Mouse (Mus musculus): ENCODE measurements around the gene Usp32. TPM values are rescaled to one million over a fixed set of nuclear protein-coding genes. Genes with fewer than 3 reads are reported as not detected.

The Usp32 gene
- polyA plus RNA-seq, 1 experiment: 5.4 TPM

DNA sequence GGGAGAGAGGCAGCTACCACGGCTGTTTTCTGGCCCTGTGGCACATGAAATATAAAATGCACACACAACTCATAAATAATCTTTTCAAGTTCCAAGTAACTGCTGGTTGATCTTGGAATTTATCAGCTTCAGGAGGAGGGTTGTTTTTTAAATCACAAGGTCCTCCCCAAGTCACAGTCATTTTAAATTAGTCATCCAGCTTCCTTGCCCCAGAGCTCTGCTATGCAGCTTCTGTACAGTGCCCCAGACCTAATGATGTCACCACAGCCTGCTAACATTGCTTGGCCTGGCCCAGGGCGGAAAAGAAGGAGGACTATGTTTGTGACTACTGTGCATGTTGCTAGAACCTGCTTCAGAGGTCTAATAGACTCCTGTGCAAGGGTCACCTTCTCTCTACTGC is 17.3 kb upstream of the Usp32 start:
- no peak for DNase-seq (ENCODE audit: low read depth in 1 of 2, low spot score in 2 of 2)
- TF ChIP-seq CTCF (IDR thresholded peaks at IDR 0.05; ENCODE audit: extremely low read depth, insufficient read depth, insufficient read length, insufficient replicate concordance) (no peak), POLR2A (IDR thresholded peaks at IDR 0.05; ENCODE audit: low read depth, low read length) (no peak)
- no peaks in the 10 kb centered on the region for H3K27me3 ChIP-seq (ENCODE audit: control insufficient read depth, insufficient read depth, low read length)
- no peaks in the 10 kb centered on the region for H3K4me1 ChIP-seq (ENCODE audit: control insufficient read depth, insufficient read depth, insufficient read length)
- H3K36me3 ChIP-seq (ENCODE audit: control insufficient read depth, insufficient read depth, low read length): no peaks in the 10 kb centered on the region
- H3K27ac ChIP-seq (ENCODE audit: insufficient read depth, low read length): no peak overlapping the region
- 63% methylated on average over 2 of the region's 2 CpGs for WGBS
- H3K4me3 ChIP-seq (ENCODE audit: extremely low read depth, insufficient read depth, insufficient read length): no peak overlapping the region

DNA sequence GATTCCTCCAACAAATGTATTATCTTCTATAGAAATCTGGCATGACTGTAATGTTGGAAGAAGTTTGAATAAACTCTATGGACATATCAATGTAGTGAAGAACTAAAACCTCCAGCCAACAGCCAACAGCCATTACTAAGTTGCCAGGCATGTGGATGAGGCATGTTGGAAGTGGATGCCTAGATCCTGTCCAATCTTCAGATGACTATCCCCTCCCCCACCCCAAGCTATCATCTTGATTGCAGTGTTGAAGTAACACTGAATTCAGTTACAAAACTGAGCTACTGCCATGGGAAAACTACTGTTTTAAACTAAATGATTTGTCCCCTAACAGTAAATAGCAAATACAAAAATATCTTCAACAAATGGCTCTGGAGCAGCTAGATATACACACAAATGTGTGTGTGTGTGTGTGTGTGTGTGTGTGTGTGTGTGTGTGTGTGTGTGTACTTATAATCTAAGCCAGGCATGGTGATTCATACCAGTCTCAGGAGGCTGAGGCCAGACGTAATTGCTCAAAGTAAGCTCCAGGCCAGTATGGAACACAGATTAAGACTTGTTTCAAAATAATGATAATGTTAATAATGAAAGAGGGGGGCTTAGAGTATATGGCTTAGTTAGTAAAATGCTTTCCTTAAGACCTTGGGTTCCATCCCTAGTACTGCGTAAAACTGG is 12.4 kb upstream of the Usp32 start:
- DNase-seq (ENCODE audit: low read depth in 1 of 2, low spot score in 2 of 2): no peak
- Histone ChIP-seq H3K4me1 (ENCODE audit: control insufficient read depth, insufficient read depth, insufficient read length) (no peaks in the 10 kb centered on the region), H3K27me3 (ENCODE audit: control insufficient read depth, insufficient read depth, low read length) (no peaks in the 10 kb centered on the region), H3K27ac (ENCODE audit: insufficient read depth, low read length) (no peak overlapping the region), H3K4me3 (ENCODE audit: extremely low read depth, insufficient read depth, insufficient read length) (no peak overlapping the region), H3K36me3 (ENCODE audit: control insufficient read depth, insufficient read depth, low read length) (no peaks in the 10 kb centered on the region)
- 91% methylated on average over 2 of the region's 2 CpGs for WGBS
- TF ChIP-seq POLR2A (IDR thresholded peaks at IDR 0.05; ENCODE audit: low read depth, low read length) (no peak), CTCF (IDR thresholded peaks at IDR 0.05; ENCODE audit: extremely low read depth, insufficient read depth, insufficient read length, insufficient replicate concordance) (no peak)

- Histone ChIP-seq H3K27ac (ENCODE audit: insufficient read depth, low read length) (peak overlapping the region; percentile 61; the same call in 1 of the 2 replicates), H3K4me3 (ENCODE audit: extremely low read depth, insufficient read depth, insufficient read length) (peak overlapping the region; percentile 94), H3K27me3 (ENCODE audit: control insufficient read depth, insufficient read depth, low read length) (no peaks in the 10 kb centered on the region), H3K36me3 (ENCODE audit: control insufficient read depth, insufficient read depth, low read length) (no peaks in the 10 kb centered on the region), H3K4me1 (ENCODE audit: control insufficient read depth, insufficient read depth, insufficient read length) (peaks cover 5% of the 10 kb centered on the region; the same call in 1 of the 2 replicates)
- TF ChIP-seq CTCF (IDR thresholded peaks at IDR 0.05; ENCODE audit: extremely low read depth, insufficient read depth, insufficient read length, insufficient replicate concordance) (no peak), POLR2A (IDR thresholded peaks at IDR 0.05; ENCODE audit: low read depth, low read length) (no peak)
- 13% methylated on average over 17 of the region's 17 CpGs for WGBS
- no peak for DNase-seq (ENCODE audit: low read depth in 1 of 2, low spot score in 2 of 2)
Measured at GRCm38 (mm10) chr11:85138776-85139474, 1.0 kb downstream of the Usp32 start.

DNA sequence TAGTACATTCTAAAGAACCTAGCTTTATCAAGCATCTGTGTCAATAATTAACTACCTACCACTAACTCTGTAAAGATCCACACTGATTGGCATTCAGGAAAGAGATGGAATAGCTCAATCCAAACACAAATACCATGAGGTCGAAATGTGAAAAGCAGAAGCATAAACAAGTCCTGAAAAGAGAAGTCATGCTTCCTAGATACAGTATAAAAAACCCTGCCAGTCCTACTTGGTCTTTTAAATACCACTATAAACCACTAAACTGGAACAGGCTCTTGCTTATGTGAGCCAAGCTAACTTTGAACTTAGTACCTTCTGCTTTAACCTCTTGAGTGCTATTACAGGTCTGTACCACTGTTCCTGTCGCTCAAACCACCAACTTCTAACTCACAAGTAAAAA is 8.4 kb downstream of the Usp32 start:
- no peak for TF ChIP-seq POLR2A (IDR thresholded peaks at IDR 0.05; ENCODE audit: low read depth, low read length)
- no peak for TF ChIP-seq CTCF (IDR thresholded peaks at IDR 0.05; ENCODE audit: extremely low read depth, insufficient read depth, insufficient read length, insufficient replicate concordance)
- Histone ChIP-seq H3K27me3 (ENCODE audit: control insufficient read depth, insufficient read depth, low read length) (no peaks in the 10 kb centered on the region), H3K36me3 (ENCODE audit: control insufficient read depth, insufficient read depth, low read length) (no peaks in the 10 kb centered on the region), H3K4me3 (ENCODE audit: extremely low read depth, insufficient read depth, insufficient read length) (no peak overlapping the region), H3K4me1 (ENCODE audit: control insufficient read depth, insufficient read depth, insufficient read length) (peaks cover under 1% of the 10 kb centered on the region), H3K27ac (ENCODE audit: insufficient read depth, low read length) (no peak overlapping the region)
- 35% methylated on average over 2 of the region's 2 CpGs for WGBS
- DNase-seq (ENCODE audit: low read depth in 1 of 2, low spot score in 2 of 2): no peak

DNA sequence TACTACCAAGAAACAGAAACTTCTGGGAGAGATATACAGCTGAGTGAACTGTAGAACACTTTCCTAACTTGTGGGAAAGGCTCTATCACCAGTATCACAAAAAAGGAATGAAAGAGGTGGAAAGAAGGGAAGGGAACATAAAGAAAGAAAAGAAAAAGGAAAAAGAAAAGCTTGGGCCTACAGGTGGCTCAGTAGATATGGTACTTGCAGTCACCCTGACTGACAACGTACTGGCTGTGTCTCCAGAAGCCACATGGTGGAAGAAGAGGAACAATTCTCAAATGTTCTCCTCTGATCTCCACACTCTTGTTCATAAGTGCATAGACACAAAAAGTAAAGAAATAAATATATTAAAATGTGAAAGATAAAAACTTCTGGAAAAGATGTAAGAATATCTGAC is 11.1 kb downstream of the Usp32 start:
- peaks cover 3% of the 10 kb centered on the region for H3K4me1 ChIP-seq (ENCODE audit: control insufficient read depth, insufficient read depth, insufficient read length)
- H3K36me3 ChIP-seq (ENCODE audit: control insufficient read depth, insufficient read depth, low read length): no peaks in the 10 kb centered on the region
- 46% methylated on average over 1 of the region's 1 CpGs for WGBS
- H3K4me3 ChIP-seq (ENCODE audit: extremely low read depth, insufficient read depth, insufficient read length): no peak overlapping the region
- no peaks in the 10 kb centered on the region for H3K27me3 ChIP-seq (ENCODE audit: control insufficient read depth, insufficient read depth, low read length)
- no peak for DNase-seq (ENCODE audit: low read depth in 1 of 2, low spot score in 2 of 2)
- no peak for TF ChIP-seq CTCF (IDR thresholded peaks at IDR 0.05; ENCODE audit: extremely low read depth, insufficient read depth, insufficient read length, insufficient replicate concordance)
- no peak for TF ChIP-seq POLR2A (IDR thresholded peaks at IDR 0.05; ENCODE audit: low read depth, low read length)
- H3K27ac ChIP-seq (ENCODE audit: insufficient read depth, low read length): no peak overlapping the region

DNA sequence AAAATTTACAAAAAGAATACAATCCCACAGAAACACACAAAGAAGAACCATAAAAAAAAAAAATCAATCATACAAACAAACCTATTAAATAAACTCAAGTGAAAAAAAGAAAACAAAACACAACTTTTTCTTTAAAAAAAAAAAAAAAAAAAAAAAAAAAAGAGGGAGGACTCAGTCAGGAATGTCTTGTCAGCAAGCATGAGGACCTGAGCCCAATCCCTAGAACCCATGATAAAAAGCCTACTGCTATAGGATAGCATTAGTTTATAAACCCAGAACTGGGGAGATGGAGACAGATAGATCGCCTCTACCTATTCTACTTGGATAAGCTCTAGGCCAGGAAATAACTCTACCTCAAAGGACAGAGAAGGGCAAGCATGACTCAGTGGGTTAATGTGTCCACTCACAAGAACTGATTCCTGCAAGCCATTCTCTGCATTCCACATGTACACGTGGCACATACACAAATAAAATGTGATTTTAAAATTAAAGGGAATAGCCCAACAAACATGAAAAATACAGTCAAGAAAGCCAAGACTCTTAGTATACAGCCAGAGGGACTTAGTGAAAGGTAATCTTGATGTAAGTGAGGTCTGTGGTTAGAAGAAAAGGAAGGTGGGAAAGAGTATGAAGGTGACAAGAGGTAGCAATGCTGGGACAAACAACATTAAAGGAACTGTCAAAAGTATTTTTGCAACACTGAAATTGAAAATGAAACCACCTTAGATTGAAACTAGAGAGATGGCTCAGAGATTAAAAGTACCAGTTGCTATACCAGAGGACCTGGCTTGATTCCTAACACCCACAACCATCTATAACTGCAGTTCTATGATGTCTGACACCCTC is 13.5 kb downstream of the Usp32 start:
- Histone ChIP-seq H3K27ac (ENCODE audit: insufficient read depth, low read length) (peak overlapping the region; percentile 55; the same call in 1 of the 2 replicates), H3K36me3 (ENCODE audit: control insufficient read depth, insufficient read depth, low read length) (no peaks in the 10 kb centered on the region), H3K4me3 (ENCODE audit: extremely low read depth, insufficient read depth, insufficient read length) (no peak overlapping the region), H3K27me3 (ENCODE audit: control insufficient read depth, insufficient read depth, low read length) (no peaks in the 10 kb centered on the region), H3K4me1 (ENCODE audit: control insufficient read depth, insufficient read depth, insufficient read length) (peaks cover 5% of the 10 kb centered on the region)
- no peak for TF ChIP-seq CTCF (IDR thresholded peaks at IDR 0.05; ENCODE audit: extremely low read depth, insufficient read depth, insufficient read length, insufficient replicate concordance)
- TF ChIP-seq POLR2A (IDR thresholded peaks at IDR 0.05; ENCODE audit: low read depth, low read length): no peak
- WGBS: 52% methylated on average over 2 of the region's 2 CpGs
- peak in 1 of 2 experiments; percentile 30 for DNase-seq (ENCODE audit: low read depth in 1 of 2, low spot score in 2 of 2)
